Mouse (Mus musculus) heart, embryonic 12.5 days (tissue): ENCODE results near the gene Tmem94. TPM values are rescaled to one million over a fixed set of nuclear protein-coding genes. Genes with fewer than 3 reads are reported as not detected.

Experiments used
- ATAC-seq: fragments of 200-750 bp; cut with Nextera tagmentation; 2 replicates; pipeline ENCODE4 v1.8.0; 2017; ENCODE audit warnings: moderate TSS enrichment, moderate library complexity; ENCODE audit not compliant: insufficient number of reproducible peaks, low FRiP score
- H3K27ac ChIP-seq: fragments of 300-500 bp; sonication (generic); 2 replicates; pipeline ENCODE4 v1.5.1; 2016; ENCODE audit warnings: mild to moderate bottlenecking, moderate library complexity; ENCODE audit not compliant: poor library complexity, severe bottlenecking
- H3K27me3 ChIP-seq: fragments of 300-500 bp; sonication (generic); replicated peaks from 2 replicates; pipeline ENCODE4 v1.6.1; 2016; ENCODE audit warnings: mild to moderate bottlenecking, moderate library complexity
- H3K36me3 ChIP-seq: fragments of 300-500 bp; sonication (generic); 2 replicates; pipeline ENCODE4 v1.6.1; 2016; ENCODE audit warnings: mild to moderate bottlenecking, moderate library complexity
- H3K4me1 ChIP-seq: fragments of 300-500 bp; sonication (generic); replicated peaks from 2 replicates; pipeline ENCODE4 v1.6.1; 2016; ENCODE audit warnings: mild to moderate bottlenecking
- H3K4me2 ChIP-seq: fragments of 300-500 bp; sonication (generic); 2 replicates; pipeline ENCODE4 v1.6.1; 2016; ENCODE audit warnings: mild to moderate bottlenecking, moderate library complexity
- H3K4me3 ChIP-seq: fragments of 300-500 bp; sonication (generic); 2 replicates; pipeline ENCODE4 v1.5.1; 2016; ENCODE audit warnings: mild to moderate bottlenecking
- H3K9ac ChIP-seq: fragments of 300-500 bp; sonication (generic); 2 replicates; pipeline ENCODE4 v1.6.1; 2016; ENCODE audit warnings: mild to moderate bottlenecking, moderate library complexity
- H3K9me3 ChIP-seq: fragments of 300-500 bp; sonication (generic); replicated peaks from 2 replicates; pipeline ENCODE4 v1.6.1; 2016; ENCODE audit warnings: mild to moderate bottlenecking, moderate library complexity
- WGBS: fragments of 180-500 bp; shearing (Covaris S2); methylation state at CpG from one replicate; pipeline ENCODE4 v1.1.7; 2016; 5-methylcytosine and 5-hydroxymethylcytosine counted together
- polyA plus RNA-seq: library from polyadenylated mRNA; unstranded; fragments of >200 nt; fragmentation: Nextera tagmentation; extraction: Ambion mirVana; gene quantifications from 2 replicates; pipeline ENCODE4 v1.2.1, GENCODE M21; 2016

Tmem94 gene
- polyA plus RNA-seq, 1 experiment from 2014 or later: 52.4 TPM

DNA sequence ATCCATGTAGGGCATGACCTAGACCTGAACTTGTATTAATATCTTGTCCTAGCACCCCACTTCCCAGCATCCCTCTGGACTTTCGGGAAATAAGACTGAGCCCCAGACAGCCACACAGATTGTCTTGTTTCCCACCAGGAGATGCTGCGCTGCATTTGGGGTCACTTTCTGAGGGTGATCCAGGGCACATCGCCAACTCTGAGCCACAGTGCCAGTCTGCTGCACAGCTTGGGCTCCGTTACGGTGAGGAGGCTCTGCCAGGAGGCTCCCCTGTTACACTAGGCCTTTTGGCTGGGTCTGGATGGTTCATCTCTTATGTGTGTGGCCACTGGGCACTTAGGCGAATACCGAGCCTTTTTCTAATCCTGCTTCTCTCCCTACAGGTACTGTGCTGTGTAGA lies 24.6 kb downstream of the Tmem94 start:
- Histone ChIP-seq H3K27me3 (no peaks in the 10 kb centered on the region), H3K9me3 (no peaks in the 10 kb centered on the region), H3K4me3 (no peak overlapping the region), H3K4me1 (no peaks in the 10 kb centered on the region), H3K4me2 (no peak overlapping the region), H3K27ac (no peak overlapping the region), H3K36me3 (peaks cover 92% of the 10 kb centered on the region), H3K9ac (no peak overlapping the region)
- WGBS: 92% methylated on average over 7 of the region's 7 CpGs
- no peak for ATAC-seq

DNA sequence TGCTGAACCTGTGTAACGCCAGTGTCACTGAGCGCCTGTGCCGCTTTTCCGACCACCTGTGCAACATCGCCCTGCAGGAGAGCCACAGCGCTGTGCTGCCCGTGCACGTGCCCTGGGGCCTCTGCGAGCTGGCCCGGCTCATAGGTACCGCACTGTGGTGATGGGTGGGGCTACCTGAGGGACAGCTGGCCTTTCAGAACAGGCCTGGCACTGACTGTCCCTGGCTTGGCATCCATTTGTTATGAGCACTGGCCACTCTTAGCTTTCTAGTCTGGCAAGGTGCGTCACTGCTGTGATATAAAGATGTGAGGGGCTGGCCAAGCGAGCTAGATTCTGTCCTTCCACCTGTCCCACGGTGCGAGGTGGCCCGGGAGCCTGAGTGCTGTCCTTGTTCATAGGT lies 26.7 kb downstream of the Tmem94 start:
- no peak for ATAC-seq
- Histone ChIP-seq H3K4me3 (no peak overlapping the region), H3K9me3 (no peaks in the 10 kb centered on the region), H3K4me1 (no peaks in the 10 kb centered on the region), H3K4me2 (no peak overlapping the region), H3K27me3 (no peaks in the 10 kb centered on the region), H3K27ac (no peak overlapping the region), H3K9ac (no peak overlapping the region), H3K36me3 (peaks cover 98% of the 10 kb centered on the region)
- 94% methylated on average over 16 of the region's 16 CpGs for WGBS

DNA sequence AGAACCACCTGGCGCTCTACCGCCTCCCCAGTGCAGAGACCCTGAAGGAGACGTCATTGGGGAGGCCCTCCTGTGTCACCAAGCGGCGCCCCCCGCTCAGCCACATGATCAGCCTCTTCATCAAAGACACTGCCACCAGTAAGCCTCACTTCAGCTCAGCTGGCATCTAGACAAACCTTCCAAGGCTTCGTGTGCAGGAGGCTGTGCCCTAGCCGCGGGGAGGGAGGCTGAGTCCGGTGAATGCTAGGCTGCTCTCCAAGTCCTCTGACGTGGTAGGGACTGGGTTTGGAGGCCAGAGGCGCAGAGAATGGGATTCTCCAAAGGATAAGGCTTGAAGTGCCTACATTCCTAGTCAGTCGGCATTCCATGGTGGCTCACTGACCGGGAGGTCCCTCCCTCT lies 27.1 kb downstream of the Tmem94 start:
- ATAC-seq: no peak

DNA sequence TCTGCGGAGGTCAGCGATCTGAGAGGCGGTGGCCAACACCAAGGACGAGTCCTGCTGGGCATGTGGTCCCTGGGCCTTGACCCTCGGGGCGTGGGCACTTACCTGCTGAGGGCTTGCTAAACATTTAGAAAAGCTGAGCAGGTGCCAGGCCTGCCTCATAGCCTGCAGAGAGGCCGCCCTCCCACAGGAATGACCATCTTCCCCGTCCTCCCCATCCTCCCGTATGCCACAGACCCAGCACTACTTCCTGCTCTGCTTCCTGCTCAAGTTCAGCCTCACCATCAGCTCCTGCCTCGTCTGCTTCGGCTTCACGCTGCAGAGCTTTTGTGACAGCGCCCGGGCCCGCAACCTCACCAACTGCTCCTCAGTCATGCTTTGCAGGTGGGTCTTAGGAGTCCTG lies 31.7 kb downstream of the Tmem94 start:
- H3K4me2 ChIP-seq: no peak overlapping the region
- no peak overlapping the region for H3K9ac ChIP-seq
- no peaks in the 10 kb centered on the region for H3K27me3 ChIP-seq
- 78% methylated on average over 15 of the region's 15 CpGs for WGBS
- 0 out of 2 replicates have a peak overlapping the region, but pooled peaks have one; percentile 1 for H3K27ac ChIP-seq
- H3K4me3 ChIP-seq: no peak overlapping the region
- H3K4me1 ChIP-seq: no peaks in the 10 kb centered on the region
- no peaks in the 10 kb centered on the region for H3K9me3 ChIP-seq
- no peak for ATAC-seq
- H3K36me3 ChIP-seq: peaks cover 99% of the 10 kb centered on the region

More for the DNA sequence above, 27.1 kb downstream of the Tmem94 start:
- no peak overlapping the region for H3K9ac ChIP-seq
- no peak overlapping the region for H3K4me3 ChIP-seq
- no peaks in the 10 kb centered on the region for H3K9me3 ChIP-seq
- 83% methylated on average over 14 of the region's 14 CpGs for WGBS
- no peaks in the 10 kb centered on the region for H3K27me3 ChIP-seq
- peaks cover 98% of the 10 kb centered on the region for H3K36me3 ChIP-seq
- no peak overlapping the region for H3K27ac ChIP-seq
- no peak overlapping the region for H3K4me2 ChIP-seq
- no peaks in the 10 kb centered on the region for H3K4me1 ChIP-seq

DNA sequence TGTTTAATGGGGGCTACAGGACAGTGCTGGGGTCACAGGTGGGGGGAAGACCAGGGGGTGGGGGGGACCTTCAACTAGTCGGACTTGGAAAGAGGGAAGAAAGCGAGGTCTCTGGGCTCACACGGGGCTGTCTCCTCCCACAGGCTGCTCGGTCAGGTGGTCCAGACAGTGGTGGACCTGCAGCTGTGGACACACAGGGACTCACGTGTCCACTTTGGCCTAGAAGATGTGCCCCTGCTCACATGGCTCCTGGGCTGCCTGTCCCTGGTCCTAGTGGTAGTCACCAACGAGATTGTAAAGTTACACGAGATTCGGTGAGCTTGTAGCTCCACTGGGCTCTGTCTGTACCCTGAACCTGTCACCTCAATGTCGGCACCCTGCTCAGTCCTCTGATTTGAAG lies 32.4 kb downstream of the Tmem94 start:
- no peak overlapping the region for H3K9ac ChIP-seq
- WGBS: 76% methylated on average over 9 of the region's 9 CpGs
- peaks cover 99% of the 10 kb centered on the region for H3K36me3 ChIP-seq
- no peaks in the 10 kb centered on the region for H3K4me1 ChIP-seq
- no peaks in the 10 kb centered on the region for H3K9me3 ChIP-seq
- no peak overlapping the region for H3K4me2 ChIP-seq
- H3K27me3 ChIP-seq: no peaks in the 10 kb centered on the region
- H3K27ac ChIP-seq: 0 out of 2 replicates have a peak overlapping the region, but pooled peaks have one; percentile 19
- no peak for ATAC-seq
- no peak overlapping the region for H3K4me3 ChIP-seq

DNA sequence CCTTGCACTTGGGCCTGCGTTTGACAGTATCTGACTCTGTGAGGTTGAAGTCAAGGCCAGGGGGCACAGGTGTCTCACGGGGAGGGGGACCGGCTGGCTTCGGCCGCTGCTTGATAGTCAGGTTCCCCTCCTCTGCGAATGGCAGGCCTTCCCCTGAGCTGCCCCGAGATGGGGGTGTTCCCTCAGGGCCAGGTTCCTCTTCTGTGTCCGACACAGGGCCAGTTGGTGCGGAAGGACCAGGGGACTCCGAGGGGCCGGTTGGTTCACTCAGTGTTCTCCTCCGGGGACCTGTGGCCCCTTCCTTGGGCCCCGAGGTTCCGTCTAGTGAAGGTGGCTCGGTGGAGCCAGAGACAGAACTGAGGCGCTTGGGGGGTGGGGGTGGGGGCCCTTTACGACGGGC lies 35.7 kb downstream of the Tmem94 start:
- Histone ChIP-seq H3K36me3 (peaks cover 95% of the 10 kb centered on the region), H3K4me2 (no peak overlapping the region), H3K4me3 (no peak overlapping the region), H3K4me1 (no peaks in the 10 kb centered on the region; the same call in 1 of the 2 replicates), H3K27me3 (no peaks in the 10 kb centered on the region), H3K27ac (no peak overlapping the region), H3K9me3 (no peaks in the 10 kb centered on the region), H3K9ac (no peak overlapping the region)
- ATAC-seq: no peak
- WGBS: 91% methylated on average over 18 of the region's 18 CpGs

DNA sequence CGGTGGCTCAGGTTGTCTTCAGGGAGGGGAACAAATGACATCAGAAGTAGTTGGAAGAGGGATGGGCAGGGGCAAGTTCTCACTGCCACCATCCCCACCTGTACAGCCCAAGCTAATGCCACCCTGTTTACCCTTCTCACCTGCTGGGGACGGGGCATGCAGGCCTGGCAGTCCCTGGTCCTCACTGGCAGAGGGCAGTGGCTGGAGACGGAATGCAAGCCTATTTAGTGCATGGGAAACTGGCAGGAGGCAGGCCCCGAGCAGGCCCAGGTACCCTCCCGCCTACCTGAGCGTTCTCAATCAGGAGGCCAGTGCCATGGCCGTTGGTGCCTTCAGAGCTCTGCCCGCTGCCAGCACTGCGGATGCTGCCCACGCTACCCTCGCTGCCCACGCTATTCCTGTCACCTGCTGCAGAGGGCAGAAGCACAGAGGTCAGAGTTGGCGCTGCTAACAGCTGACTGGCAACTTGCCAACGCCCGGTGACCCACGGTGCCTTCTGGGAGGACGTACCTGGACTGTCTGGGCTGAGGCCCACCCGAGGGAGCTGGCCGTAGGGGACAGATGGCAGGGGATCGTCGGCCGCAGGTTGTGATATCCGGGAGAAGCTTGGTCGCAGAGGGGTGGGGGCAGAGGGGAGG lies 38.0 kb downstream of the Tmem94 start:
- H3K4me1 ChIP-seq: peaks cover 18% of the 10 kb centered on the region
- ATAC-seq: no peak
- no peak overlapping the region for H3K9ac ChIP-seq
- peaks cover 94% of the 10 kb centered on the region for H3K36me3 ChIP-seq
- H3K9me3 ChIP-seq: no peaks in the 10 kb centered on the region
- H3K4me3 ChIP-seq: no peak overlapping the region
- H3K27me3 ChIP-seq: no peaks in the 10 kb centered on the region
- 87% methylated on average over 24 of the region's 24 CpGs for WGBS
- H3K27ac ChIP-seq: no peak overlapping the region
- no peak overlapping the region for H3K4me2 ChIP-seq

DNA sequence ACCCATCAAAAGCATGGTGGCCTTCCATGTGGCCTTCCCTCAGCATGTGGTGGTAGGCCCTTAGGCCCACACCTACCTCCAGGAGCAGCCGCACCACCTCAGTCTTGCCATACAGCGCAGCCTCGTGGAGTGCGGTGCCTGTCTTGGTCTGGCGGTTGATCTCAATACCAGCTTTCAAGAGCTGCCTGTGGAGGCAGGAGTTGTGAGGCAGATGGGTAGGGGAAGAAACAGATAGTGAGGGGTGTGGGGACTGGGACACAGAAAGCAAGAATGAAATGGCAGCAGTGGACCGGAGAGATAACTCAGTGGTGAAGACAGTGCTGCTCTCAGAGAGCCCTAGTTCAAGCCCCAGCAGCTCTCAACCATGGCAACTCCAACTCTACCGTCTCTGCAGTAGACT lies 39.8 kb downstream of the Tmem94 start:
- Histone ChIP-seq H3K27me3 (no peaks in the 10 kb centered on the region), H3K9ac (no peak overlapping the region), H3K9me3 (no peaks in the 10 kb centered on the region), H3K36me3 (peaks cover 78% of the 10 kb centered on the region), H3K4me2 (no peak overlapping the region), H3K4me3 (no peak overlapping the region), H3K4me1 (peaks cover 37% of the 10 kb centered on the region), H3K27ac (no peak overlapping the region)
- WGBS: 79% methylated on average over 7 of the region's 7 CpGs
- no peak for ATAC-seq

DNA sequence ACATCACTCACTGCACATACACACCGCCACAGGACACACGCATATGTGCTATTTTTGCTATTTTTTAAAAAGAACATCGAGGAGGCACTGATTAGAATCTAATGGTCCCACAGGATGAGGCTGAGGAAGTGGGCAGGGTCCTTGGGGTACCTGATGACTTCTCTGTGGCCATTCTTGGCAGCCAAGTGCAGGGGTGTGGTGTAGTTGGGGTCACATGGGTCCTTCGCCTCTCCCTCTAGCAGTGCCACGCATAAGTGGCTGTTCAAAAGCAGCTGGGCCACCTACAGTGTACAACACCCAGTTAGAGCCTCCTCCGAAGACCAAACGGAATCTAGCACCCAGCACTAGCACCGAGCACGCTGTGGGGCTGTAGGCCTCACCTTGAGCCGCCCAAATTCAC lies 40.9 kb downstream of the Tmem94 start:
- peaks cover 77% of the 10 kb centered on the region for H3K36me3 ChIP-seq
- H3K9me3 ChIP-seq: no peaks in the 10 kb centered on the region
- H3K4me3 ChIP-seq: no peak overlapping the region
- WGBS: 92% methylated on average over 10 of the region's 10 CpGs
- no peak overlapping the region for H3K27ac ChIP-seq
- H3K9ac ChIP-seq: no peak overlapping the region
- ATAC-seq: no peak
- H3K4me2 ChIP-seq: no peak overlapping the region
- no peaks in the 10 kb centered on the region for H3K27me3 ChIP-seq
- peaks cover 48% of the 10 kb centered on the region for H3K4me1 ChIP-seq

DNA sequence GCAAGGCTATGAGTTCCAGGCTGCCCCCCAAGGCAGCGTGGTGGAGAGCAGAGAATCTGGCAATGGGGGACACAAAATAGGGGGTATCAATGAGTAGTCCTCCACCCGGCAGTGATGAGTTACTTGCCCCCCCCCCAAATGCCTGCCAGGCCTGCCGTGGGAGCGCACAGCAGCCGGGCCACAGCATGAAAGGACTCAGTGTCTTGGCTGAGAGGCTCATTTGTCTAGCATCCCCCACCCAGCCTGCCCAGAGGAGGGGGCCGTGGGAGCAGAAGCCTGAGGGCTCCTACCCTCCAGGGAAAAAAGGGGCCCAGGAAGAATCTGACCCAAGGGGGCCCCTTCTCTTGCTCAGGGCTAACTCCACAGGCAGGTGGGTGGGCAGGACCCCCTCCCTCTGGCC lies 42.1 kb downstream of the Tmem94 start:
- H3K9ac ChIP-seq: peak overlapping the region; percentile 44; the same call in 1 of the 2 replicates
- no peaks in the 10 kb centered on the region for H3K27me3 ChIP-seq
- peak overlapping the region; percentile 94; the same call in 1 of the 2 replicates for H3K27ac ChIP-seq
- H3K4me2 ChIP-seq: no peak overlapping the region
- H3K36me3 ChIP-seq: peaks cover 75% of the 10 kb centered on the region
- H3K4me1 ChIP-seq: peaks cover 60% of the 10 kb centered on the region
- no peak overlapping the region for H3K4me3 ChIP-seq
- H3K9me3 ChIP-seq: no peaks in the 10 kb centered on the region
- ATAC-seq: no peak
- WGBS: 86% methylated on average over 6 of the region's 6 CpGs

DNA sequence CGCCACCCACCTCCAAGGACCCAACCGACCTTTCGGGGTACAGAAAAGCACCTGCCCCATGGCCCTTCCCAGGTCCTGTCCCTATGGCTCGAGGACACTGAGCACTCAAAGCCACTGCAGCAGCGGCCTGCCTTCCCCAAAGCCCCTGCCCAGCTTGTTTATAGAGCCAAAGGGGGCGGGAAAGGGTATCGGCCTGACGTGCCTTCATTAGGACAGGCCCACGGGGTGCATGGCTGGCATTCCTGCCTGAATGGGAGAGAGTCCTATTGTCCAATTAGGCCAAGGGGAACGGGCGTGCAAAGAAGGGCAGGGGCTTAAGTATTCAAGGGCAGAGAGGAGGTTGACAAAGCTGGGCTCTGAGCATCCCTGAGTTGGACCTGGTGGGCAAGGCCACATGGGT lies 42.7 kb downstream of the Tmem94 start:
- peak overlapping the region; percentile 86; the same call in 1 of the 2 replicates for H3K4me2 ChIP-seq

More for the DNA sequence above, 42.7 kb downstream of the Tmem94 start:
- Histone ChIP-seq H3K9me3 (no peaks in the 10 kb centered on the region), H3K9ac (peak overlapping the region; percentile 44; the same call in 1 of the 2 replicates), H3K4me1 (peaks cover 64% of the 10 kb centered on the region), H3K27me3 (no peaks in the 10 kb centered on the region), H3K36me3 (peaks cover 68% of the 10 kb centered on the region), H3K4me3 (no peak overlapping the region), H3K27ac (peak overlapping the region; percentile 94)
- WGBS: 83% methylated on average over 11 of the region's 11 CpGs
- ATAC-seq: no peak
